Mouse (Mus musculus): ENCODE data around the gene Rwdd4a. TPM values are rescaled to one million over a fixed set of nuclear protein-coding genes. Genes with fewer than 3 reads are reported as not detected.

Rwdd4a gene
- total RNA-seq, 1 experiment: 25.3 TPM

- no peak overlapping the region for H3K4me3 ChIP-seq (ENCODE audit: insufficient read depth in 1 of 2, low read depth in 1 of 2, low read length in 2 of 2, poor library complexity in 1 of 2, severe bottlenecking in 1 of 2)
- no peak for DNase-seq (ENCODE audit: low read depth, low spot score)
- no peak overlapping the region for H3K9ac ChIP-seq (ENCODE audit: insufficient read depth, low read depth, low read length, poor library complexity, severe bottlenecking)
- H3K36me3 ChIP-seq (ENCODE audit: control insufficient read depth, insufficient read depth, low read length, poor library complexity, severe bottlenecking): no peaks in the 10 kb centered on the region
- no peaks in the 10 kb centered on the region for H3K4me1 ChIP-seq (ENCODE audit: control insufficient read depth in 2 of 2, insufficient read depth in 2 of 2, low read length in 2 of 2, poor library complexity in 1 of 2)
- H3K9me3 ChIP-seq (ENCODE audit: control insufficient read depth, insufficient read depth, low read depth, low read length): no peaks in the 10 kb centered on the region
- in situ Hi-C loops (cut with MboI; ENCODE audit: low sequenced_read_pairs in 2 of 2, unreplicated experiment in 2 of 2): no loop called here
- TF ChIP-seq ZC3H11A (IDR thresholded peaks at IDR 0.05; ENCODE audit: borderline replicate concordance, low read depth, low read length): no peak
- TF ChIP-seq MAFK (IDR thresholded peaks at IDR 0.05; ENCODE audit: insufficient read depth, low read depth, low read length): no peak
- TF ChIP-seq CHD2 (IDR thresholded peaks at IDR 0.05; ENCODE audit: low read depth, low read length): no peak
- TF ChIP-seq HCFC1 (IDR thresholded peaks at IDR 0.05; ENCODE audit: borderline replicate concordance, insufficient read depth, low read length): no peak
- TF ChIP-seq ZNF384 (IDR thresholded peaks at IDR 0.05; ENCODE audit: low read depth, low read length): no peak
- no peak overlapping the region for H3K27ac ChIP-seq (ENCODE audit: insufficient read depth, low read depth, low read length, poor library complexity, severe bottlenecking)
Measured at GRCm38 (mm10) chr8:47566551-47566950, 33.1 kb downstream of the Rwdd4a start.

GRCm38 (mm10) chr8:47568098-47568497, 34.6 kb downstream of the Rwdd4a start:
- in situ Hi-C loops (cut with MboI; ENCODE audit: low sequenced_read_pairs in 2 of 2, unreplicated experiment in 2 of 2): no loop called here
- no peak for DNase-seq (ENCODE audit: low read depth, low spot score)

DNA sequence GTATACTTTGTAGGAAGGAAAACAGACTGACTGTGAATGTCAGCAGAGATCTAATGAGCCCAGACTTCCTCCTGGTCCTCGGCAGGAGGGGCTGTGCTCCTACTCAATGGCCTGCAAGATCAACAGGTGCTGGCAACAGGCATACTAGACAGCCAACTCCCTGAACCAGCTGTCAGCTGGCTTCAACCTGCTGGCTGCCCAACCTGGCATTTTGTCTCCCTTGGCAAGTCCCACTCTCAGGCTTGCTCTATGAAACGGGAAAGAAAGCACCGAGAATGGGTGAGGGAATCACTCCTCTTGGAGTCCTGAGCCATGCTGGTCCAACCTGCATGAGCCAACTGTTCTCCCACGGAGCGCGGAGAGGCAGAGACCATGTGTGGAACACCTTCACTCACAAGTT, 36.7 kb downstream of the Rwdd4a start:
- no peak overlapping the region for H3K9ac ChIP-seq (ENCODE audit: insufficient read depth, low read depth, low read length, poor library complexity, severe bottlenecking)
- H3K36me3 ChIP-seq (ENCODE audit: control insufficient read depth, insufficient read depth, low read length, poor library complexity, severe bottlenecking): no peaks in the 10 kb centered on the region
- in situ Hi-C loops (cut with MboI; ENCODE audit: low sequenced_read_pairs in 2 of 2, unreplicated experiment in 2 of 2): no loop called here
- no peak for DNase-seq (ENCODE audit: low read depth, low spot score)
- H3K4me3 ChIP-seq (ENCODE audit: insufficient read depth in 1 of 2, low read depth in 1 of 2, low read length in 2 of 2, poor library complexity in 1 of 2, severe bottlenecking in 1 of 2): no peak overlapping the region
- H3K4me1 ChIP-seq (ENCODE audit: control insufficient read depth in 2 of 2, insufficient read depth in 2 of 2, low read length in 2 of 2, poor library complexity in 1 of 2): no peaks in the 10 kb centered on the region
- no peak for TF ChIP-seq MAFK (IDR thresholded peaks at IDR 0.05; ENCODE audit: insufficient read depth, low read depth, low read length)
- TF ChIP-seq ZNF384 (IDR thresholded peaks at IDR 0.05; ENCODE audit: low read depth, low read length): no peak
- no peak for TF ChIP-seq ZC3H11A (IDR thresholded peaks at IDR 0.05; ENCODE audit: borderline replicate concordance, low read depth, low read length)
- no peak overlapping the region for H3K27ac ChIP-seq (ENCODE audit: insufficient read depth, low read depth, low read length, poor library complexity, severe bottlenecking)
- no peaks in the 10 kb centered on the region for H3K9me3 ChIP-seq (ENCODE audit: control insufficient read depth, insufficient read depth, low read depth, low read length)

More at GRCm38 (mm10) chr8:47568098-47568497, 34.6 kb downstream of the Rwdd4a start:
- Histone ChIP-seq H3K9ac (ENCODE audit: insufficient read depth, low read depth, low read length, poor library complexity, severe bottlenecking) (no peak overlapping the region), H3K9me3 (ENCODE audit: control insufficient read depth, insufficient read depth, low read depth, low read length) (no peaks in the 10 kb centered on the region), H3K4me1 (ENCODE audit: control insufficient read depth in 2 of 2, insufficient read depth in 2 of 2, low read length in 2 of 2, poor library complexity in 1 of 2) (no peaks in the 10 kb centered on the region), H3K27ac (ENCODE audit: insufficient read depth, low read depth, low read length, poor library complexity, severe bottlenecking) (no peak overlapping the region), H3K36me3 (ENCODE audit: control insufficient read depth, insufficient read depth, low read length, poor library complexity, severe bottlenecking) (no peaks in the 10 kb centered on the region), H3K4me3 (ENCODE audit: insufficient read depth in 1 of 2, low read depth in 1 of 2, low read length in 2 of 2, poor library complexity in 1 of 2, severe bottlenecking in 1 of 2) (no peak overlapping the region)
- TF ChIP-seq MAFK (IDR thresholded peaks at IDR 0.05; ENCODE audit: insufficient read depth, low read depth, low read length) (no peak), CHD2 (IDR thresholded peaks at IDR 0.05; ENCODE audit: low read depth, low read length) (no peak), HCFC1 (IDR thresholded peaks at IDR 0.05; ENCODE audit: borderline replicate concordance, insufficient read depth, low read length) (no peak), ZC3H11A (IDR thresholded peaks at IDR 0.05; ENCODE audit: borderline replicate concordance, low read depth, low read length) (no peak), ZNF384 (IDR thresholded peaks at IDR 0.05; ENCODE audit: low read depth, low read length) (no peak)

DNA sequence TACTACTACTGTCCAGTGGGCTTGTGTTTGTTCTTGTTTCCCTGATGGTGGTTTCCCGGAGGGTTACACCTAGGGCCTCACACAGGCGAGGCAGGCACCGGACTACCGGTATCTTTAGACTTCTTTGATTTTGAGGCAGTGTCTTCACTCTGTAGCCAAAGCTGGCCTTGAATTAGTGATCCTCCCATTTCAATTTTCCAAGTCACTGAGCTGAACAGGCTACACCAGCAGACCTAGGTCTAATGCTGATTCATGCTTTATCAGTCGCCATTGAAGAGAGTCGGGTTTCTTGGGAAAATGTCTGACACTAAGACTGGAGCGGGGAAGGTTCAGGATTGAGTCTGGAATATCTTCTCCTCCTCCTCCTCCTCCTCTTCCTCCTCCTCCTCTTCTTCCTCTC, 40.0 kb downstream of the Rwdd4a start:
- in situ Hi-C loops (cut with MboI; ENCODE audit: low sequenced_read_pairs in 2 of 2, unreplicated experiment in 2 of 2): no loop called here
- Histone ChIP-seq H3K9me3 (ENCODE audit: control insufficient read depth, insufficient read depth, low read depth, low read length) (no peaks in the 10 kb centered on the region), H3K4me3 (ENCODE audit: insufficient read depth in 1 of 2, low read depth in 1 of 2, low read length in 2 of 2, poor library complexity in 1 of 2, severe bottlenecking in 1 of 2) (no peak overlapping the region), H3K4me1 (ENCODE audit: control insufficient read depth in 2 of 2, insufficient read depth in 2 of 2, low read length in 2 of 2, poor library complexity in 1 of 2) (no peaks in the 10 kb centered on the region), H3K36me3 (ENCODE audit: control insufficient read depth, insufficient read depth, low read length, poor library complexity, severe bottlenecking) (no peaks in the 10 kb centered on the region), H3K9ac (ENCODE audit: insufficient read depth, low read depth, low read length, poor library complexity, severe bottlenecking) (no peak overlapping the region), H3K27ac (ENCODE audit: insufficient read depth, low read depth, low read length, poor library complexity, severe bottlenecking) (no peak overlapping the region)
- TF ChIP-seq ZNF384 (IDR thresholded peaks at IDR 0.05; ENCODE audit: low read depth, low read length) (no peak), HCFC1 (IDR thresholded peaks at IDR 0.05; ENCODE audit: borderline replicate concordance, insufficient read depth, low read length) (no peak), CHD2 (IDR thresholded peaks at IDR 0.05; ENCODE audit: low read depth, low read length) (no peak), ZC3H11A (IDR thresholded peaks at IDR 0.05; ENCODE audit: borderline replicate concordance, low read depth, low read length) (no peak), MAFK (IDR thresholded peaks at IDR 0.05; ENCODE audit: insufficient read depth, low read depth, low read length) (no peak)
- no peak for DNase-seq (ENCODE audit: low read depth, low spot score)

- Histone ChIP-seq H3K4me3 (ENCODE audit: insufficient read depth in 1 of 2, low read depth in 1 of 2, low read length in 2 of 2, poor library complexity in 1 of 2, severe bottlenecking in 1 of 2) (no peak overlapping the region), H3K27ac (ENCODE audit: insufficient read depth, low read depth, low read length, poor library complexity, severe bottlenecking) (no peak overlapping the region), H3K9ac (ENCODE audit: insufficient read depth, low read depth, low read length, poor library complexity, severe bottlenecking) (no peak overlapping the region), H3K4me1 (ENCODE audit: control insufficient read depth in 2 of 2, insufficient read depth in 2 of 2, low read length in 2 of 2, poor library complexity in 1 of 2) (no peaks in the 10 kb centered on the region), H3K9me3 (ENCODE audit: control insufficient read depth, insufficient read depth, low read depth, low read length) (no peaks in the 10 kb centered on the region), H3K36me3 (ENCODE audit: control insufficient read depth, insufficient read depth, low read length, poor library complexity, severe bottlenecking) (no peaks in the 10 kb centered on the region)
- in situ Hi-C loops (cut with MboI; ENCODE audit: low sequenced_read_pairs in 2 of 2, unreplicated experiment in 2 of 2): no loop called here
- no peak for DNase-seq (ENCODE audit: low read depth, low spot score)
- no peak for TF ChIP-seq ZNF384 (IDR thresholded peaks at IDR 0.05; ENCODE audit: low read depth, low read length)
- TF ChIP-seq ZC3H11A (IDR thresholded peaks at IDR 0.05; ENCODE audit: borderline replicate concordance, low read depth, low read length): no peak
- TF ChIP-seq HCFC1 (IDR thresholded peaks at IDR 0.05; ENCODE audit: borderline replicate concordance, insufficient read depth, low read length): no peak
- TF ChIP-seq CHD2 (IDR thresholded peaks at IDR 0.05; ENCODE audit: low read depth, low read length): no peak
- no peak for TF ChIP-seq MAFK (IDR thresholded peaks at IDR 0.05; ENCODE audit: insufficient read depth, low read depth, low read length)
Measured at GRCm38 (mm10) chr8:47581454-47581853, 48.0 kb downstream of the Rwdd4a start.

All from ES-E14 (cell line).